Mouse (Mus musculus) T-helper 17 cell (primary cell): Measurements from ENCODE around the gene Tet1.

ENCODE experiments used
- in situ Hi-C, 2 experiments: fragments of 300-600 bp; cut with MboI, MseI; formaldehyde crosslinking; loops; 1 replicate in 1 of 2; 2 replicates in 1 of 2; pipeline ENCODE4 v1.15.1; 2025; ENCODE audit warnings: high pct_unique_total_duplicates in 2 of 2

Gene Tet1

GRCm38 (mm10) chr10:62892549-62893232 is 16.1 kb downstream of the Tet1 start:
- in situ Hi-C loops: no loop called here

GRCm38 (mm10) chr10:62891025-62891424 is 17.8 kb downstream of the Tet1 start:
- in situ Hi-C loops: no loop called here

GRCm38 (mm10) chr10:62886799-62887591 is 21.8 kb downstream of the Tet1 start:
- in situ Hi-C loops: no loop called here

GRCm38 (mm10) chr10:62885969-62886798 is 22.6 kb downstream of the Tet1 start:
- in situ Hi-C loops: no loop called here

- in situ Hi-C loops: no loop called here
These were observed 23.3 kb downstream of the Tet1 start for GRCm38 (mm10) chr10:62885460-62885859.

DNA sequence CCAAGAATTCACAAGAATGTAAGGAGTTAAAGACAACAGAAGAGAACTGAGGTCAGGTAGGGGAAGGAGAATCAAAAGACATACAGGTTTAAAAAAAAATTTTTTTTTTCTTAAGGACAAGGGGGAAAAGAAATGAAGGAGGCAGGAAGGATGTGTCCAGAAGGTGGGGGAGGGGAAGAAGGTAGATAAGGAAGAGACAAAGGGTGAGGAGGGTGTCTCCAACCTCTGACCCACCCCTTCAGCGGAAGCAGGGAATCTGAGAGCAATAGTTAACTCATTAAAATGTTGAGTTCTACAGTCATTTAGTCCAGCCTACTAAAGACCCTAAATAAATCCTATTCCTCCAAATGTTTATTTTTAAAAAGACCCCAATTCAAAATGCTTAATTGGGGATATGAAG is 24.3 kb downstream of the Tet1 start:
- in situ Hi-C loops: no loop called here

GRCm38 (mm10) chr10:62883933-62884372 is 24.8 kb downstream of the Tet1 start:
- in situ Hi-C loops: no loop called here

- in situ Hi-C loops: no loop called here
These were observed 27.6 kb downstream of the Tet1 start for GRCm38 (mm10) chr10:62881211-62881610.

DNA sequence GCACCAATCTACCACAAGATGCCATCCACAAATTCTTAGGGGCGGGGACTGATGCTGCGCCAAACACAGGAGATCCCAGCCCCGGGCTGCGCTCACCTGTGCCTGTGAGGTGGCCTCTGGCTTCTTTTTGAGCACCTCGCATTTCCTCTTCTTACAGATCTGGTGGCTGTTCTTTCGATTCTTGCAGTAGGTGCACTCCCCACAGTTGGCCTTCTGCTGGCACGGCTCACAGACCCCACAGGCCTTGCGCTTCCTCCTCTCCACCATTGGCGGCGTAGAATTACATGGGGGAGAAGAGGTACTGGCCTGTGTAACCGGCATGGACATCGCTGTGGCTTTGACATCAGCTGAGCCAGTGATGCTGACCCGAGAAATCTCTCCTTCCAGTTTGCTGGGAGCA is 30.7 kb downstream of the Tet1 start:
- in situ Hi-C loops: no loop called here

DNA sequence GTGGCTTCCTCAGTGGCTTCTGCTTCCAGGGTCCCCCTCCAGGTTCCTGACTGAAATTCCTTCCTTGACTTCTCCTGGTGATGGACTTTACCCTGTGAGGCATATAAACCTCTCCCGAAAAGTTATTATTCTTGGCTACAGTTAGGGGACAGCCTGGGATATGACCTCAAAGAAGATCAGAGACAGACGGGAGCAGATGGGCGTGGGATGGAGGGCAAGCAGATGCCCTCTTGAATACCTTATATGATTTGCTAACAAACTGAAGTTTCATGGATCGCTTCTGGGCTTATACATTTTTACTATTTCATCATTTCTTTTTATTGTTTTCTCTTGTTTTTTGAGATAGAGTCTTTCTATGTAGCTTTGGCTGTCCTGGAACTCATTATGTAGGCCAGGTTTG is 33.2 kb downstream of the Tet1 start:
- in situ Hi-C loops: no loop called here

- in situ Hi-C loops: no loop called here
These were observed 34.0 kb downstream of the Tet1 start for GRCm38 (mm10) chr10:62874828-62875227.

- in situ Hi-C loops: no loop called here
These were observed 42.6 kb downstream of the Tet1 start for GRCm38 (mm10) chr10:62866035-62866791.

DNA sequence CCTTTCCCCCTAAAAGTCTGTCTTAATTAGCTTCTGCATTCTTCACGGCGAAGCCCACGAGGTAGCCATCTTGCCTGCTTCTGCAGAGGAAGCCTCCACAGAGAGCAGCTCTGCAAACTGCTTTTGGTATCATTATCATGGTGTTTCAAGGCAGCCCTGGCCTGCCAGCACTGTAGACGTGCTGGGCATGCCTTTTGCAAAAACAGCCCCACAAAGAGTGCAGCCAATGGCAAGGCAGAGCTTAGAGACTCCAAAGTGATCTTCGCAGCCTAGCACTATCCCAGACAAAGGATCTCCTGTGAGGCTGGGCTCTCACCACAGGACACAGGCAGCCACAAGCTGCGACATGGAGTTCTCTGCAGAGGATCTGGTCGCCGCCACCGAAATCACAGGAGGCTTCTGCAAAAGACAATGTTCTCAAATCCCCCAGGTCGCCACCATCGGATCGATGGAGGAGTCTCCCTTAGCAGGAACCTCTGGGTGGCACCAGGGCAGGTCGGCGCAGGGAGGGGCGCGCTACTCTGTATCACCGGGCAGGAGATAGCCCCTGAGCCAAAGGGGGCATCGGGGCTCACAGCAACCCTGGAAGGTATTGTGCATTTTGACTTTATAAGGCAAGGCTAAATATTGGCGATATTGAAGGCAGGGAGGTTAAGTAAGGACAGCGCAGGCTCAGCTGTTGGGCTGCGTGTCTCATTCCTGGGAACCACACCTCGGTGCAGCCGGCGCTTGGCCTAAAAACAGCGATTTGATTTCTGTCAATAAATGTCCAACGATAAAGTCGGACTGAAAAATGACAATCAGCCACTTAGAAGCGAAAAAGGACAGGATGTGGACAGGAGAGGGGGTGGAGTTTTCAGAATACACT is 43.4 kb downstream of the Tet1 start:
- in situ Hi-C loops: no loop called here

GRCm38 (mm10) chr10:62863563-62863962 is 45.2 kb downstream of the Tet1 start:
- in situ Hi-C loops: no loop called here

DNA sequence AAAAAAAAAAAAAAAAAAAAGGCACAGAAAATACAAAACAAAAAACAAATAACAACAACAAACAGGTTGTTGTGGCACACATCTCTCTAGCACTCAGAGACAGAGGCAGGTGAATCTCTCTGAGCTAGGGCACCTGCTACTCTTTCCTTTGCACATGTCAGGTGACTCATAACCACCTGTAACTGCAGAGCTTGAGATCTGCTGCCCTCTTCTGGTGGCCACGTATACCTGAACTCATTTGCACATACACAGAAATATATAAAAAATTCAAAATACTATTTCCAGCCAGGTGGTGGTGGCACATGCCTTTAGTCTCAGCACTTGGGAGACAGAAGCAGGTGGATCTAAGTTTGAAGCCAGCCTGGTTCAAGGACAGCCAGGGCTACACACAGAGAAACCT is 46.4 kb downstream of the Tet1 start:
- in situ Hi-C loops: no loop called here

DNA sequence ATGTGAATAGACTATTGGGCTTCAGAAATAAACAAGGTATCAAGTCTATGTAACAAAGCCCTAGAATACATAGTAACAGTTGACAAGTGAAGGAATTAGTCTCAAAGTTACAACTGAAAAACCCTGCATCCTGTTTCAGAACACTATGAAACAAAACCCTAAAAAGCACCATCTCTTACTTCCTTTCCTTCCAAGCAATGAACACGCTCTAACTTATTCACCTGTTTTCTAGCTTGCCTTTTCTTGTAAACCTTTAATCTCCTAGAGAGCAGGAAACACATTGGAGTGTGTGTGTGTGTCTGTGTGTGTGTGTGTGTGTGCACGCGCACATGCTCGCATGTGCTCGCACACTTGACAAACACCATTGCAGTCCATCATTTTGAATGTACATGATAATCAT is 49.8 kb downstream of the Tet1 start:
- in situ Hi-C loops: no loop called here

GRCm38 (mm10) chr10:62856690-62857290 is 52.0 kb downstream of the Tet1 start:
- in situ Hi-C loops: no loop called here

DNA sequence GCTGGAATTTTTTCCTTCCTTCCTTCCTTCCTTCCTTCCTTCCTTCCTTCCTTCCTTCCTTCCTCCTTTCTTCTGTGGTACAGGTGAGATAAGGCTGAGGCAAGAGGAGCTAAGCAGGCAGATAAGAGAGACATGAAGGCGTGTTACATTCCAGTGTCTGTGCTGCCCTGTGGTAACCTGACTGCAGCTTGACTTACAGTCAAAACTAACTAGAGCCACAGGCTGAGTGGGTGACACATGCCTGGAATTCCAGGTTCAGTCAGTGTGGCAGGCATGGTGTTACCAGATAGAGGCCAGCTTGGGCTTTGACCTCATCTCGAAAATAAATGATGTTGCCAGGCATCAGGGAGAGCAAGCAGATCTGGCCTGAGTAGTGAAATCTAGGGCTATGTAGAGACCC is 53.8 kb downstream of the Tet1 start:
- in situ Hi-C loops: no loop called here

DNA sequence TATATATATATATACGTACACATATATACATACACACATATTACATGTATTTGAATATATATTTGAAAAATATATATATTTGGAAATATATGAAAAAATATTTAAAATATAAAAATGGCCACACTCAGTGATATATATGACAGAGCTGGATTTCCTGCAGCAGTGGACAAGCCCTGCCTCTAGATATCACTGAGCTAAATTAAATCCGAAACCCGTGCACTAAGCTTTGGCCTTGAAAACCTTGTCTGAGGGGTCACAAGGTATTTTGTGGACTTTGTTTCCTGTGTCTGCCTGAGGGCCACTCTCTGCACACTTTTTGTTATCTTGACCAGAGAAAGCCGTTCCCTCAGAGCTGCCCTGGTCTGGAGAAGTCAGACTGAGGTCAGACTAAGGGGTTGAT is 54.2 kb downstream of the Tet1 start:
- in situ Hi-C loops: no loop called here

DNA sequence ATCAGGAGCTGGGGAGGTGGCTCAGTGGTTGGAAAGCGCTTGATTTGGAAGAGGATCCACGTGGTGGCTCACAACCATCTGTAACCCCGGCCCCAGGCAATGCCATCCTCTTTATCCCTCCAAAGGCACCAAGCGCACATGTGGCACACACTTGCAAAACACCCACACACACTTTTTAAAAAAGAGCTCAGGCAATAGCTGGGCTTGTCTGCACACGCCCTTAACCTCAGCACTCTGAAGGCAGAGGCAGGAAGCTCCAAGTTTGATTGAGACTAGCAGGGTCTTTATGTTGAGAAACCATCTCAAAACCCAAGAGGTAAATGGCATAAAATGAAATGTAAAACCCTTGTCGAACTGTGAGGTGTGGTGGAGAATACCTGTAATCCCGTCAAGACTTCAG is 57.2 kb downstream of the Tet1 start:
- in situ Hi-C loops: no loop called here
